Mouse (Mus musculus): Measurements from ENCODE around the gene Asap2. TPM values are rescaled to one million over a fixed set of nuclear protein-coding genes. Genes with fewer than 3 reads are reported as not detected.

Asap2 gene
- polyA plus RNA-seq, 1 experiment from 2014 or later, result 17.8 TPM

- 59% methylated on average over 11 of the region's 11 CpGs for WGBS
- Histone ChIP-seq H3K36me3 (ENCODE audit: control insufficient read depth, insufficient read depth, low read length) (no peaks in the 10 kb centered on the region; the same call in none of the 2 replicates), H3K9ac (ENCODE audit: low read length) (no peak overlapping the region), H3K4me1 (ENCODE audit: control insufficient read depth, insufficient read depth, low read length) (no peaks in the 10 kb centered on the region; the same call in 1 of the 2 replicates), H3K4me2 (ENCODE audit: low read depth) (no peak overlapping the region), H3K27me3 (ENCODE audit: control insufficient read depth, insufficient read depth, low read length) (no peaks in the 10 kb centered on the region), H3K9me3 (ENCODE audit: control insufficient read depth, low read length) (no peaks in the 10 kb centered on the region), H3K27ac (ENCODE audit: low read depth, low read length) (no peak overlapping the region), H3K4me3 (ENCODE audit: low read depth, low read length) (no peak overlapping the region)
- no peak for ATAC-seq (ENCODE audit: insufficient read depth, low FRiP score, low TSS enrichment)
- peak; percentile 21 for DNase-seq (ENCODE audit: low spot score)
Observed at GRCm38 (mm10) chr12:21204701-21205312, 214.5 kb downstream of the Asap2 start.

DNA sequence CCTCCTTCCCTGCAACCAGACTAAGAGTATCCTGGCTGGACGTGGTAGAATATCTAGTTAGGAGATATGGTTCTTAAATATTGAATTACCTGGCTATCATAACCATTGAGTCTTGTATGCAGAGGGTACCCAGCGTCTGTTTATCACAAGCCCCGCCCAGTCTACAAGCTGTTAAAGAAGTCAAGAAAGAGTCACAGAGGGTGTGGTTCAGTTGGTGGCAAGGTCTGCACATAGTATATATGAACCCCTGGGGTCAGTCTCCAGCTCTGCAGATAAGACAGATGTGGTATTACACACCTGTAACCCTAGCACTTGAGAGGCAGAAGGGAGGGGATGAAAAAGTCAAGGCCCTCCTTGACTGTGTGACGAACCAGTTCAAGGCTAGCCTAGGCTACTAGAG lies 215.5 kb downstream of the Asap2 start:
- no peaks in the 10 kb centered on the region for H3K9me3 ChIP-seq (ENCODE audit: control insufficient read depth, low read length)
- ATAC-seq (ENCODE audit: insufficient read depth, low FRiP score, low TSS enrichment) (no peak), DNase-seq (ENCODE audit: low spot score) (no peak)
- H3K36me3 ChIP-seq (ENCODE audit: control insufficient read depth, insufficient read depth, low read length), result no peaks in the 10 kb centered on the region; the same call in none of the 2 replicates
- H3K27me3 ChIP-seq (ENCODE audit: control insufficient read depth, insufficient read depth, low read length), result no peaks in the 10 kb centered on the region
- no peak overlapping the region for H3K27ac ChIP-seq (ENCODE audit: low read depth, low read length)
- H3K9ac ChIP-seq (ENCODE audit: low read length), result no peak overlapping the region
- no peak overlapping the region for H3K4me2 ChIP-seq (ENCODE audit: low read depth)
- 95% methylated on average over 4 of the region's 4 CpGs for WGBS
- H3K4me1 ChIP-seq (ENCODE audit: control insufficient read depth, insufficient read depth, low read length), result no peaks in the 10 kb centered on the region; the same call in 1 of the 2 replicates
- H3K4me3 ChIP-seq (ENCODE audit: low read depth, low read length), result no peak overlapping the region

DNA sequence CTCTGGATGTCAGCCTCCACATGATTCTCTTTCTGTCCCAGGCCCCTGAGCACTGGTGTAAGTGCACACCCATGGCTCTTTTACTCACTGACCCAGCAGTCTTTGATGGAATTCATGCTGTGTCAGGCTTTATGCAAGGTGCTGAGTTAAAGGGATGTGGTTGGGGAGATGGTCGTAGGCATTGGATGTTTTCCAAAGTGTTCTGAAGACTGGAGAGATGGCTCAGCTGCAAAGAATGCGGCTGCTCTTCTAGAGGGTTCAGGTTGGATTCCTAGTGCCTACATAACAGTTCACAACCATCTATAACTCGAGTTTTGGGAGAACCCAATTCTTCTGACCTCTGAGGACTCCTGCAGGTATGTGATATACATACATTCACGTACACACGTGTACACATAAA lies 217.2 kb downstream of the Asap2 start:
- Histone ChIP-seq H3K36me3 (ENCODE audit: control insufficient read depth, insufficient read depth, low read length) (no peaks in the 10 kb centered on the region; the same call in none of the 2 replicates), H3K4me3 (ENCODE audit: low read depth, low read length) (no peak overlapping the region)
- 89% methylated on average over 5 of the region's 5 CpGs for WGBS

GRCm38 (mm10) chr12:21208172-21208795 lies 218.0 kb downstream of the Asap2 start:
- DNase-seq (ENCODE audit: low spot score), result no peak
- no peak overlapping the region for H3K4me3 ChIP-seq (ENCODE audit: low read depth, low read length)
- H3K36me3 ChIP-seq (ENCODE audit: control insufficient read depth, insufficient read depth, low read length), result peaks cover 3% of the 10 kb centered on the region
- H3K27me3 ChIP-seq (ENCODE audit: control insufficient read depth, insufficient read depth, low read length), result no peaks in the 10 kb centered on the region
- H3K9ac ChIP-seq (ENCODE audit: low read length), result no peak overlapping the region
- WGBS, result 92% methylated on average over 11 of the region's 11 CpGs
- H3K4me1 ChIP-seq (ENCODE audit: control insufficient read depth, insufficient read depth, low read length), result no peaks in the 10 kb centered on the region; the same call in 1 of the 2 replicates
- ATAC-seq (ENCODE audit: insufficient read depth, low FRiP score, low TSS enrichment), result no peak
- H3K4me2 ChIP-seq (ENCODE audit: low read depth), result no peak overlapping the region
- no peak overlapping the region for H3K27ac ChIP-seq (ENCODE audit: low read depth, low read length)
- no peaks in the 10 kb centered on the region for H3K9me3 ChIP-seq (ENCODE audit: control insufficient read depth, low read length)

More for the DNA sequence above, 217.2 kb downstream of the Asap2 start:
- H3K27me3 ChIP-seq (ENCODE audit: control insufficient read depth, insufficient read depth, low read length), result no peaks in the 10 kb centered on the region
- ATAC-seq (ENCODE audit: insufficient read depth, low FRiP score, low TSS enrichment) (no peak), DNase-seq (ENCODE audit: low spot score) (no peak)
- no peaks in the 10 kb centered on the region; the same call in 1 of the 2 replicates for H3K4me1 ChIP-seq (ENCODE audit: control insufficient read depth, insufficient read depth, low read length)
- no peak overlapping the region for H3K4me2 ChIP-seq (ENCODE audit: low read depth)
- no peak overlapping the region for H3K27ac ChIP-seq (ENCODE audit: low read depth, low read length)
- no peak overlapping the region for H3K9ac ChIP-seq (ENCODE audit: low read length)
- H3K9me3 ChIP-seq (ENCODE audit: control insufficient read depth, low read length), result no peaks in the 10 kb centered on the region

- Histone ChIP-seq H3K36me3 (ENCODE audit: control insufficient read depth, insufficient read depth, low read length) (peaks cover 5% of the 10 kb centered on the region), H3K4me1 (ENCODE audit: control insufficient read depth, insufficient read depth, low read length) (no peaks in the 10 kb centered on the region; the same call in 1 of the 2 replicates), H3K27me3 (ENCODE audit: control insufficient read depth, insufficient read depth, low read length) (no peaks in the 10 kb centered on the region), H3K27ac (ENCODE audit: low read depth, low read length) (no peak overlapping the region), H3K9me3 (ENCODE audit: control insufficient read depth, low read length) (no peaks in the 10 kb centered on the region), H3K4me3 (ENCODE audit: low read depth, low read length) (no peak overlapping the region), H3K9ac (ENCODE audit: low read length) (no peak overlapping the region), H3K4me2 (ENCODE audit: low read depth) (no peak overlapping the region)
- 93% methylated on average over 10 of the region's 10 CpGs for WGBS
- ATAC-seq (ENCODE audit: insufficient read depth, low FRiP score, low TSS enrichment), result no peak
- DNase-seq (ENCODE audit: low spot score), result no peak
Observed at GRCm38 (mm10) chr12:21209273-21209672, 219.0 kb downstream of the Asap2 start.

DNA sequence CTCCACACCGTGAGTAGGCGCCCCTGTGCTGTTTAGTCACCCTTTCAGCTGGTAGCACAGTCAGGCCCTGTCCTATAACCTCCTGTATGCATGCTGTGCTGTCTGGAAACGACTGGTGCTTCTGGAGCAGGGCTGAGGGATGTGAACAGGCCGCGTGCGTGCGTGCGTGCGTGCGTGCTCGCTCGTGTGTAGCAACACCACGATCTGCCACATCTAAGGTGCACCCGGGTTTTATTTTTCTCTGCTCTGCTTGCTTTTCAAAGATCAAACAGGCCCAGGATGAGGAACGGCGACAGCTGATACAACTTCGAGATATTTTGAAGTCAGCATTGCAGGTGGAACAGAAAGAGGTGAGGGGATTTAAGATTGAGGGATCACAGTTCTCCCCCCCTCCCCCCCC lies 222.6 kb downstream of the Asap2 start:
- Histone ChIP-seq H3K9ac (ENCODE audit: low read length) (no peak overlapping the region), H3K4me2 (ENCODE audit: low read depth) (no peak overlapping the region), H3K27me3 (ENCODE audit: control insufficient read depth, insufficient read depth, low read length) (no peaks in the 10 kb centered on the region), H3K27ac (ENCODE audit: low read depth, low read length) (no peak overlapping the region), H3K4me1 (ENCODE audit: control insufficient read depth, insufficient read depth, low read length) (no peaks in the 10 kb centered on the region), H3K4me3 (ENCODE audit: low read depth, low read length) (no peak overlapping the region), H3K9me3 (ENCODE audit: control insufficient read depth, low read length) (no peaks in the 10 kb centered on the region), H3K36me3 (ENCODE audit: control insufficient read depth, insufficient read depth, low read length) (peaks cover 6% of the 10 kb centered on the region)
- DNase-seq (ENCODE audit: low spot score) (no peak), ATAC-seq (ENCODE audit: insufficient read depth, low FRiP score, low TSS enrichment) (no peak)
- WGBS, result 91% methylated on average over 17 of the region's 17 CpGs

- no peaks in the 10 kb centered on the region for H3K9me3 ChIP-seq (ENCODE audit: control insufficient read depth, low read length)
- no peaks in the 10 kb centered on the region for H3K4me1 ChIP-seq (ENCODE audit: control insufficient read depth, insufficient read depth, low read length)
- no peaks in the 10 kb centered on the region for H3K27me3 ChIP-seq (ENCODE audit: control insufficient read depth, insufficient read depth, low read length)
- no peak overlapping the region for H3K4me2 ChIP-seq (ENCODE audit: low read depth)
- no peak overlapping the region for H3K4me3 ChIP-seq (ENCODE audit: low read depth, low read length)
- H3K36me3 ChIP-seq (ENCODE audit: control insufficient read depth, insufficient read depth, low read length), result peaks cover 9% of the 10 kb centered on the region
- H3K9ac ChIP-seq (ENCODE audit: low read length), result no peak overlapping the region
- WGBS, result 95% methylated on average over 8 of the region's 8 CpGs
- ATAC-seq (ENCODE audit: insufficient read depth, low FRiP score, low TSS enrichment) (no peak), DNase-seq (ENCODE audit: low spot score) (no peak)
- H3K27ac ChIP-seq (ENCODE audit: low read depth, low read length), result no peak overlapping the region
Observed at GRCm38 (mm10) chr12:21214551-21215165, 224.4 kb downstream of the Asap2 start.

DNA sequence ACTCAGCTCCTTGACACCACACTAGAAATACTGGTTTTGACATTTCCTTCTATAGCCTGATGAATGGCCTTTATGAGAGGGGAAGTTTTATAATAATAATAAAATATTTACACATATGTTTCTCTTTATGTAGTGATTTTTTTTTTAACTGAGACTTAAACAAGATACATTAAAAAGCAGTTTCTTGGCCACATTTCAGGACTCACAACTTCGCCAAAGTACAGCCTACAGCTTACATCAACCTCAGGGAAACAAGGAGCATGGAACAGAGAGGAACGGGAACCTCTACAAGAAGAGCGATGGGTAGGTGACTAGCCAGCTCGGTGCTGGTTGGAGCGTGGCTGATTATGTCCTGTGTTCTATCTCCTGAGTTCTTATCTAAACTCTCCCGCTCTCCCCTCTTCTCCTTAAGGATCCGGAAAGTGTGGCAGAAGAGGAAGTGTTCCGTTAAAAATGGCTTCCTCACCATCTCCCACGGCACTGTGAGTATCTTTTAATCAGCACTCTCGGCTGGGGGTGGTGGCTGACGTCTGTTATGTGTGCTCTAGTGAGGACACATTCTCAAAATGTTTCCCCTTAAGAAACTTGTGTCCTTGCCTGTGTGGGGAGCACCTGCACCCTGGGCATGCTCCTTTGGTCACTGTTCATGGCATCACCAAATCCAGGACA lies 227.7 kb downstream of the Asap2 start:
- Histone ChIP-seq H3K36me3 (ENCODE audit: control insufficient read depth, insufficient read depth, low read length) (peaks cover 6% of the 10 kb centered on the region), H3K27ac (ENCODE audit: low read depth, low read length) (no peak overlapping the region), H3K9me3 (ENCODE audit: control insufficient read depth, low read length) (no peaks in the 10 kb centered on the region), H3K9ac (ENCODE audit: low read length) (no peak overlapping the region), H3K4me1 (ENCODE audit: control insufficient read depth, insufficient read depth, low read length) (no peaks in the 10 kb centered on the region), H3K4me2 (ENCODE audit: low read depth) (no peak overlapping the region), H3K4me3 (ENCODE audit: low read depth, low read length) (no peak overlapping the region), H3K27me3 (ENCODE audit: control insufficient read depth, insufficient read depth, low read length) (no peaks in the 10 kb centered on the region)
- WGBS, result 93% methylated on average over 11 of the region's 11 CpGs
- ATAC-seq (ENCODE audit: insufficient read depth, low FRiP score, low TSS enrichment) (no peak), DNase-seq (ENCODE audit: low spot score) (no peak)
